In genomic region chr3:98413733-98414132, GRCm38 (mm10) we compare ENCODE assay signal across 25 mouse cellular contexts. TPM values are rescaled to one million over a fixed set of nuclear protein-coding genes. Genes with fewer than 3 reads are reported as not detected.
A peak's percentile ranks its signal among the peaks of the same experiment; 100 is the strongest.
DNase-seq lines count a peak whose midpoint lies in the region; ATAC-seq lines count a peak whose summit lies in the region.
"Had no signal": no experiment of that assay in that cellular context is flagged by ENCODE, and none has a peak within 500 bp of the region (broad histone marks: within the 10 kb centered on the region; RNA-seq: fewer than 3 reads in every experiment).

No protein-coding gene starts in this region.

- H3K4me2 ChIP-seq in heart, embryonic 15.5 days: no peak overlapping the region
- H3K4me2 ChIP-seq in lung, embryonic 16.5 days (ENCODE audit: low read depth, low read length): no peak overlapping the region
- no peak overlapping the region for H3K4me2 ChIP-seq in intestine, embryonic 16.5 days (ENCODE audit: low read depth, low read length)
- H3K4me2 ChIP-seq: forebrain, embryonic 13.5 days; hindbrain, embryonic 12.5 days had no signal

- 84% methylated on average over 2 of the region's 2 CpGs for WGBS in heart, embryonic 10.5 days
- WGBS in heart, embryonic 15.5 days: 70% methylated on average over 2 of the region's 2 CpGs
- WGBS in lung, embryonic 16.5 days: 51% methylated on average over 2 of the region's 2 CpGs
- WGBS in intestine, embryonic 16.5 days: 41% methylated on average over 2 of the region's 2 CpGs

- ATAC-seq in heart, embryonic 15.5 days (replicated peaks; ENCODE audit: insufficient number of reproducible peaks, insufficient read depth, low FRiP score, low read depth): no peak
- ATAC-seq in lung, embryonic 16.5 days (ENCODE audit: low read depth): no peak
- ATAC-seq in intestine, embryonic 16.5 days: peak; percentile 88
- ATAC-seq: activated CD4-positive, CD25-positive, alpha-beta regulatory T cell, adult 4 months; forebrain, embryonic 13.5 days; forebrain, postnatal 0 days; hindbrain, embryonic 16.5 days; inflammation-experienced regulatory T-cells, adult 6 months; Patski had no signal

- H3K27me3 ChIP-seq in heart, embryonic 10.5 days (ENCODE audit: insufficient read depth, poor library complexity, severe bottlenecking): no peaks in the 10 kb centered on the region
- H3K27me3 ChIP-seq in heart, embryonic 15.5 days: no peaks in the 10 kb centered on the region
- no peaks in the 10 kb centered on the region for H3K27me3 ChIP-seq in lung, embryonic 16.5 days (ENCODE audit: control insufficient read depth, insufficient read depth, low read depth, low read length)
- H3K27me3 ChIP-seq in intestine, embryonic 16.5 days (replicated peaks; ENCODE audit: control insufficient read depth, insufficient read depth, low read length): no peaks in the 10 kb centered on the region
- H3K27me3 ChIP-seq: CH12.LX; forebrain, embryonic 13.5 days; hindbrain, embryonic 12.5 days; Patski had no signal

- no peak overlapping the region for H3K9ac ChIP-seq in heart, embryonic 15.5 days
- no peak overlapping the region for H3K9ac ChIP-seq in lung, embryonic 16.5 days (ENCODE audit: low read length)
- no peak overlapping the region for H3K9ac ChIP-seq in intestine, embryonic 16.5 days (ENCODE audit: low read depth, low read length)
- H3K9ac ChIP-seq: forebrain, embryonic 13.5 days; forebrain, postnatal 0 days; hindbrain, embryonic 12.5 days had no signal

- no peaks in the 10 kb centered on the region for H3K9me3 ChIP-seq in heart, embryonic 10.5 days
- H3K9me3 ChIP-seq in heart, embryonic 15.5 days (replicated peaks): no peaks in the 10 kb centered on the region
- no peaks in the 10 kb centered on the region for H3K9me3 ChIP-seq in lung, embryonic 16.5 days (ENCODE audit: control insufficient read depth, low read length)
- H3K9me3 ChIP-seq in intestine, embryonic 16.5 days (ENCODE audit: control insufficient read depth, low read length): no peaks in the 10 kb centered on the region
- H3K9me3 ChIP-seq: embryonic facial prominence, embryonic 10.5 days; forebrain, embryonic 13.5 days; hindbrain, embryonic 12.5 days had no signal

- peak overlapping the region; percentile 85; the same call in 1 of the 2 replicates for H3K27ac ChIP-seq in heart, embryonic 10.5 days
- H3K27ac ChIP-seq in heart, embryonic 15.5 days: peak overlapping the region; percentile 82
- peak overlapping the region; percentile 59; the same call in 1 of the 2 replicates for H3K27ac ChIP-seq in lung, embryonic 16.5 days (ENCODE audit: low read length)
- no peak overlapping the region for H3K27ac ChIP-seq in intestine, embryonic 16.5 days (ENCODE audit: low read length)
- H3K27ac ChIP-seq: embryonic facial prominence, embryonic 10.5 days; forebrain, embryonic 13.5 days; hindbrain, embryonic 12.5 days had no signal

- peaks cover 62% of the 10 kb centered on the region for H3K4me1 ChIP-seq in heart, embryonic 10.5 days
- peaks cover 66% of the 10 kb centered on the region for H3K4me1 ChIP-seq in heart, embryonic 15.5 days (replicated peaks)
- H3K4me1 ChIP-seq in lung, embryonic 16.5 days (replicated peaks; ENCODE audit: control insufficient read depth, insufficient read depth, low read length): peaks cover 42% of the 10 kb centered on the region
- peaks cover 31% of the 10 kb centered on the region for H3K4me1 ChIP-seq in intestine, embryonic 16.5 days (ENCODE audit: control insufficient read depth, insufficient read depth, low read length)
- H3K4me1 ChIP-seq: embryonic facial prominence, embryonic 10.5 days had no signal

- H3K4me3 ChIP-seq in heart, embryonic 10.5 days: no peak overlapping the region
- H3K4me3 ChIP-seq in heart, embryonic 15.5 days: no peak overlapping the region
- H3K4me3 ChIP-seq in lung, embryonic 16.5 days (ENCODE audit: low read length): no peak overlapping the region
- H3K4me3 ChIP-seq in intestine, embryonic 16.5 days (ENCODE audit: low read length): no peak overlapping the region
- H3K4me3 ChIP-seq: embryonic facial prominence, embryonic 10.5 days; forebrain, embryonic 13.5 days; gastrocnemius, adult 2 months; hindbrain, embryonic 12.5 days had no signal

- no peaks in the 10 kb centered on the region for H3K36me3 ChIP-seq in heart, embryonic 10.5 days
- H3K36me3 ChIP-seq in heart, embryonic 15.5 days: no peaks in the 10 kb centered on the region
- no peaks in the 10 kb centered on the region for H3K36me3 ChIP-seq in lung, embryonic 16.5 days (ENCODE audit: control insufficient read depth, insufficient read depth, low read length)
- H3K36me3 ChIP-seq in intestine, embryonic 16.5 days (ENCODE audit: control insufficient read depth, insufficient read depth, low read length): no peaks in the 10 kb centered on the region
- H3K36me3 ChIP-seq: hindbrain, embryonic 12.5 days had no signal

- DNase-seq in heart, embryonic 10.5 days (ENCODE audit: low spot score): no peak
- no peak for DNase-seq in heart, adult 18-20 months
- no peak for DNase-seq in heart, postnatal 4 days
- DNase-seq in lung, postnatal 10 days: no peak
- no peak for DNase-seq in adrenal gland, adult 2 months
- DNase-seq: adrenal gland, adult 8-10 months; adrenal gland, postnatal 36 days; cerebellum, adult 2 months; cerebellum, postnatal 10 days; forebrain, postnatal 0 days; gastrocnemius, postnatal 25 days had no signal

RNA-seq across cellular contexts. Expression of gene Zfp697, which starts 31.5 kb away (rescaled TPM):
- polyA plus RNA-seq in heart, embryonic 10.5 days (2016; fragmentation: Nextera tagmentation; extraction: Ambion mirVana): 7.3 and 10.0 TPM in 2 replicates
- total RNA-seq in heart, adult 18-20 months (2021): 1 to 10 TPM; 5.9 to 7.3 TPM
- 7.7 and 9.9 TPM in 2 replicates for polyA plus RNA-seq in heart, embryonic 15.5 days (2015; fragmentation: Nextera tagmentation; extraction: Ambion mirVana)
- total RNA-seq in heart, postnatal 4 days (2021): 1 to 10 TPM; 9.4 to 9.8 TPM
- 7.1 TPM in 2 replicates for polyA plus RNA-seq in lung, embryonic 16.5 days (2015; fragmentation: Nextera tagmentation; extraction: Ambion mirVana)
- 6.1 and 7.4 TPM in 2 replicates for polyA plus RNA-seq in intestine, embryonic 16.5 days (2015; fragmentation: Nextera tagmentation; extraction: Ambion mirVana)
- 1 to 10 TPM; 3.3 to 7.8 TPM for total RNA-seq in adrenal gland, adult 2 months (2021)
- 4.3 and 5.0 TPM in 2 replicates for polyA plus RNA-seq in adrenal gland, adult 2 months (2012; rRNA removed)
- total RNA-seq: CH12.LX had no signal
- polyA plus RNA-seq: inflammation-experienced regulatory T-cells, adult 6 months had no signal

RNA-seq across cellular contexts. Expression of gene Gm4450, which starts 43.2 kb away (rescaled TPM):
- 0.20 TPM in 1 of 2 replicates, not detected in the other for polyA plus RNA-seq in heart, embryonic 10.5 days (2016; fragmentation: Nextera tagmentation; extraction: Ambion mirVana)
- total RNA-seq in heart, adult 18-20 months (2021): not detected
- not detected in 2 replicates for polyA plus RNA-seq in heart, embryonic 15.5 days (2015; fragmentation: Nextera tagmentation; extraction: Ambion mirVana)
- total RNA-seq in heart, postnatal 4 days (2021): not detected
- polyA plus RNA-seq in lung, embryonic 16.5 days (2015; fragmentation: Nextera tagmentation; extraction: Ambion mirVana): not detected in 2 replicates
- not detected in 2 replicates for polyA plus RNA-seq in intestine, embryonic 16.5 days (2015; fragmentation: Nextera tagmentation; extraction: Ambion mirVana)
- total RNA-seq in adrenal gland, adult 2 months (2021): not detected
- polyA plus RNA-seq in adrenal gland, adult 2 months (2012; rRNA removed): not detected in 2 replicates
- total RNA-seq: adrenal gland, adult 8-10 months; adrenal gland, postnatal 36 days; CH12.LX; forebrain, postnatal 0 days; gastrocnemius, adult 2 months; gastrocnemius, postnatal 25 days; granulocyte monocyte progenitor cell, adult 5-6 weeks had no signal
- polyA plus RNA-seq: activated CD4-positive, CD25-positive, alpha-beta regulatory T cell, adult 4 months; cerebellum, adult 2 months; embryonic facial prominence, embryonic 10.5 days; embryonic facial prominence, embryonic 14.5 days; forebrain, embryonic 13.5 days; forebrain, postnatal 0 days; hindbrain, embryonic 12.5 days; inflammation-experienced regulatory T-cells, adult 6 months had no signal
